In the genomic region with DNA sequence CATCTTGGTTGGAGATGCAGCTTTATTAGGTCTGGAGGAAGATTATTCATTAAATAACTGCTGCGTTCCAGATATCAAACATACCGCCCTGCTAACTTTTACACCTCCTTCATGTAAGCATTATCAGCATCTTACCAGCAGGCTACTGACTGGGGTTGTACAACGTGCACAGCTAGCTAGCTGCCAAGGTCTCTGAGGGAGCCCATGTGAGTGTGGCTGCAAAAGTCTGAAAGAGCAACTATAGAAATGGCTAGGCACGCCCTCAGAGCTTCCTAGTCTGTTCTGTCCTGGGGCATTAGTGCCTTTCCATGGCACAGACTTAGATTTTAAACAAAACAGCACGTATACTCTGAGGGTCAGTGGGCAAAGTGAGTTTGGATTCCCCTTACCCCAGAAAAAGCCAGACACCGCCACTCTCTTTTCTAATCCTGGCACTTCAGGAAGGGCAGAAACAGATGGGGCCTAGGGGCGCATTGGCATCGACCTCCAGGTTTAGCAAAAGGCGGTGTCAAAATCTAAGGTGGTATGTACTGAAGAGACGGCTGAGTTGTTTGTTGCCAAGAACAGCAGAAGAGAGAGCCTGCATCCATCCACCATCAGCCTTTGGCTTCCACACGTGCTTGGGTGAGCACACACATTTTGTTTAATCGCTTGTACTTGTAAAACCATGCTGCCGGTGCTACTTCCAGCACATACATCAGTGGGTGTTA, we compare ENCODE assay signal across 21 mouse cellular contexts.
DNase-seq lines count a peak whose midpoint lies in the region; ATAC-seq and TF ChIP-seq lines count a peak whose summit lies in the region.
"Had no signal": no experiment of that assay in that cellular context is flagged by ENCODE, and none has a peak within 500 bp of the region (broad histone marks: within the 10 kb centered on the region; RNA-seq: fewer than 3 reads in every experiment).

No protein-coding gene starts in this region.

- ATAC-seq in heart, embryonic 12.5 days (ENCODE audit: insufficient number of reproducible peaks, low FRiP score), result no peak
- ATAC-seq in forebrain, postnatal 0 days, result no peak

- no peak for TF ChIP-seq POLR2A in ES-Bruce4 (IDR thresholded peaks at IDR 0.05; ENCODE audit: insufficient read depth, low read length)

- H3K27ac ChIP-seq in heart, embryonic 12.5 days (ENCODE audit: poor library complexity, severe bottlenecking), result no peak overlapping the region
- H3K27ac ChIP-seq in ES-Bruce4 (ENCODE audit: insufficient read depth, low read length), result peak overlapping the region; percentile 98
- H3K27ac ChIP-seq in embryonic facial prominence, embryonic 10.5 days (replicated peaks), result peak overlapping the region; percentile 48; the same call in 1 of the 2 replicates
- peak overlapping the region; percentile 79 for H3K27ac ChIP-seq in forebrain, postnatal 0 days (ENCODE audit: low read depth, low read length)
- H3K27ac ChIP-seq: heart, embryonic 10.5 days; kidney, embryonic 15.5 days; liver, embryonic 13.5 days; neural tube, embryonic 13.5 days; stomach, embryonic 15.5 days had no signal

- no peak overlapping the region for H3K4me2 ChIP-seq in heart, embryonic 12.5 days
- H3K4me2 ChIP-seq in forebrain, postnatal 0 days (ENCODE audit: low read depth), result no peak overlapping the region
- H3K4me2 ChIP-seq: kidney, embryonic 15.5 days; liver, embryonic 13.5 days; neural tube, embryonic 13.5 days; stomach, embryonic 15.5 days had no signal

- no peaks in the 10 kb centered on the region for H3K9me3 ChIP-seq in heart, embryonic 12.5 days (replicated peaks)
- no peaks in the 10 kb centered on the region for H3K9me3 ChIP-seq in ES-Bruce4 (replicated peaks; ENCODE audit: control insufficient read depth, insufficient read depth, low read length, poor library complexity, severe bottlenecking)
- no peaks in the 10 kb centered on the region for H3K9me3 ChIP-seq in embryonic facial prominence, embryonic 10.5 days
- no peaks in the 10 kb centered on the region for H3K9me3 ChIP-seq in forebrain, postnatal 0 days (ENCODE audit: low read length)
- H3K9me3 ChIP-seq: heart, embryonic 10.5 days; kidney, embryonic 15.5 days; liver, embryonic 13.5 days; megakaryocyte, embryonic 14.5 days; neural tube, embryonic 13.5 days; stomach, embryonic 15.5 days had no signal

- no peak overlapping the region for H3K4me3 ChIP-seq in heart, embryonic 12.5 days
- H3K4me3 ChIP-seq in ES-Bruce4 (ENCODE audit: low read depth, low read length), result no peak overlapping the region
- H3K4me3 ChIP-seq in embryonic facial prominence, embryonic 10.5 days, result no peak overlapping the region
- no peak overlapping the region for H3K4me3 ChIP-seq in forebrain, postnatal 0 days (ENCODE audit: low read depth, low read length)
- H3K4me3 ChIP-seq: heart, embryonic 10.5 days; kidney, embryonic 15.5 days; liver, embryonic 13.5 days; megakaryocyte, embryonic 14.5 days; myocyte; neural tube, embryonic 13.5 days; stomach, embryonic 15.5 days had no signal

- H3K27me3 ChIP-seq in heart, embryonic 12.5 days (replicated peaks), result no peaks in the 10 kb centered on the region; the same call in 1 of the 2 replicates
- no peaks in the 10 kb centered on the region for H3K27me3 ChIP-seq in ES-Bruce4 (ENCODE audit: control insufficient read depth, insufficient read depth, low read length, poor library complexity, severe bottlenecking)
- peaks cover 85% of the 10 kb centered on the region for H3K27me3 ChIP-seq in embryonic facial prominence, embryonic 10.5 days (replicated peaks; ENCODE audit: low read depth, poor library complexity, severe bottlenecking)
- H3K27me3 ChIP-seq in forebrain, postnatal 0 days (ENCODE audit: insufficient read depth, low read length), result no peaks in the 10 kb centered on the region
- H3K27me3 ChIP-seq: liver, embryonic 13.5 days; stomach, embryonic 15.5 days had no signal

- TF ChIP-seq CTCF in ES-Bruce4 (IDR thresholded peaks at IDR 0.05; ENCODE audit: low read depth, low read length), result no peak
- no peak for TF ChIP-seq CTCF in forebrain, postnatal 0 days (IDR thresholded peaks at IDR 0.05; ENCODE audit: low read depth)

- WGBS in heart, embryonic 12.5 days, result 83% methylated on average over 13 of the region's 13 CpGs
- whole genome bisulfite sequencing in embryonic facial prominence, embryonic 10.5 days, result 82% methylated on average over 13 of the region's 13 CpGs
- 41% methylated on average over 13 of the region's 13 CpGs for WGBS in forebrain, postnatal 0 days

- no peak overlapping the region for H3K9ac ChIP-seq in heart, embryonic 12.5 days
- peak overlapping the region; percentile 42; the same call in 1 of the 2 replicates for H3K9ac ChIP-seq in ES-Bruce4 (ENCODE audit: low read depth, poor library complexity, severe bottlenecking)
- no peak overlapping the region for H3K9ac ChIP-seq in forebrain, postnatal 0 days
- H3K9ac ChIP-seq: kidney, embryonic 15.5 days; liver, embryonic 13.5 days; neural tube, embryonic 13.5 days; stomach, embryonic 15.5 days had no signal

- peaks cover 3% of the 10 kb centered on the region; the same call in 1 of the 2 replicates for H3K4me1 ChIP-seq in heart, embryonic 12.5 days (replicated peaks)
- H3K4me1 ChIP-seq in ES-Bruce4 (ENCODE audit: control insufficient read depth, insufficient read depth, low read length), result peaks cover 19% of the 10 kb centered on the region
- peaks cover 26% of the 10 kb centered on the region for H3K4me1 ChIP-seq in embryonic facial prominence, embryonic 10.5 days
- peaks cover 14% of the 10 kb centered on the region for H3K4me1 ChIP-seq in forebrain, postnatal 0 days (ENCODE audit: insufficient read depth)
- H3K4me1 ChIP-seq: megakaryocyte, embryonic 14.5 days had no signal

- 0 out of 2 replicates have a peak, but pooled peaks have one; percentile 26 for TF ChIP-seq EP300 in ES-Bruce4 (IDR thresholded peaks at IDR 0.05; ENCODE audit: insufficient read depth, low read depth, low read length)

- H3K36me3 ChIP-seq in heart, embryonic 12.5 days, result no peaks in the 10 kb centered on the region
- H3K36me3 ChIP-seq in ES-Bruce4 (ENCODE audit: control insufficient read depth, insufficient read depth, low read length, poor library complexity, severe bottlenecking), result no peaks in the 10 kb centered on the region
- H3K36me3 ChIP-seq in embryonic facial prominence, embryonic 10.5 days (replicated peaks), result no peaks in the 10 kb centered on the region
- no peaks in the 10 kb centered on the region for H3K36me3 ChIP-seq in forebrain, postnatal 0 days (ENCODE audit: insufficient read depth)
- H3K36me3 ChIP-seq: heart, embryonic 10.5 days; kidney, embryonic 15.5 days; liver, embryonic 13.5 days; neural tube, embryonic 13.5 days; stomach, embryonic 15.5 days had no signal

- DNase-seq in heart, adult 11 months, result peak; percentile 52
- DNase-seq in embryonic facial prominence, embryonic 10.5 days (ENCODE audit: low spot score), result no peak
- no peak for DNase-seq in forebrain, postnatal 0 days
- no peak for DNase-seq in T-cell, adult 2 months (ENCODE audit: low spot score)
- DNase-seq in gastrocnemius, adult 8-10 months (ENCODE audit: low spot score in 2 of 2), result no peak
- DNase-seq: adrenal gland, postnatal 36 days; cerebellum, adult 18-20 months; kidney, adult 11 months; kidney, postnatal 36 days; liver, embryonic 13.5 days; lung, adult 2 months; right cerebral cortex, postnatal 4 days; thymus, postnatal 25 days had no signal
